Mouse (Mus musculus): ENCODE measurements around the gene Dnah7c.
"Not testable (repeated sequence)": the region's sequence is repeated elsewhere in the genome, so short reads cannot be mapped to it uniquely, and the experiment has no call there.

The Dnah7c gene

GRCm38 (mm10) chr1:46425137-46425925 lies at the start of gene Dnah7c:
Gene Dnah7c, plus strand, starts transcription at chr1:46425592.
- no peak for DNase-seq (ENCODE audit: low spot score in 2 of 2)

GRCm38 (mm10) chr1:46380641-46381040 lies 44.8 kb upstream of the Dnah7c start:
- DNase-seq (ENCODE audit: low spot score in 2 of 2): not testable (repeated sequence)

- DNase-seq (ENCODE audit: low spot score in 2 of 2): not testable (repeated sequence)
Observed at GRCm38 (mm10) chr1:46394681-46395297, 30.6 kb upstream of the Dnah7c start.

- no peak for DNase-seq (ENCODE audit: low spot score in 2 of 2)
Observed at GRCm38 (mm10) chr1:46408324-46409115, 16.9 kb upstream of the Dnah7c start.

- not testable (repeated sequence) for DNase-seq (ENCODE audit: low spot score in 2 of 2)
Observed at GRCm38 (mm10) chr1:46414798-46415197, 10.6 kb upstream of the Dnah7c start.

- not testable (repeated sequence) for DNase-seq (ENCODE audit: low spot score in 2 of 2)
Observed at GRCm38 (mm10) chr1:46416946-46417345, 8.4 kb upstream of the Dnah7c start.

- DNase-seq (ENCODE audit: low spot score in 2 of 2): not testable (repeated sequence)
Observed at GRCm38 (mm10) chr1:46418966-46419365, 6.4 kb upstream of the Dnah7c start.

- DNase-seq (ENCODE audit: low spot score in 2 of 2): no peak
Observed at GRCm38 (mm10) chr1:46428401-46428800, 3.0 kb downstream of the Dnah7c start.

- not testable (repeated sequence) for DNase-seq (ENCODE audit: low spot score in 2 of 2)
Observed at GRCm38 (mm10) chr1:46514671-46515070, 89.3 kb downstream of the Dnah7c start.

- no peak for DNase-seq (ENCODE audit: low spot score in 2 of 2)
Observed at GRCm38 (mm10) chr1:46521032-46521431, 95.6 kb downstream of the Dnah7c start.

- not testable (repeated sequence) for DNase-seq (ENCODE audit: low spot score in 2 of 2)
Observed at GRCm38 (mm10) chr1:46526537-46526936, 101.1 kb downstream of the Dnah7c start.

GRCm38 (mm10) chr1:46544812-46545421 lies 119.5 kb downstream of the Dnah7c start:
- DNase-seq (ENCODE audit: low spot score in 2 of 2): no peak

- DNase-seq (ENCODE audit: low spot score in 2 of 2): no peak
Observed at GRCm38 (mm10) chr1:46580385-46580784, 155.0 kb downstream of the Dnah7c start.

GRCm38 (mm10) chr1:46593826-46594225 lies 168.4 kb downstream of the Dnah7c start:
- DNase-seq (ENCODE audit: low spot score in 2 of 2): not testable (repeated sequence)

- DNase-seq (ENCODE audit: low spot score in 2 of 2): not testable (repeated sequence)
Observed at GRCm38 (mm10) chr1:46596343-46596742, 171.0 kb downstream of the Dnah7c start.

GRCm38 (mm10) chr1:46620331-46620730 lies 194.9 kb downstream of the Dnah7c start:
- DNase-seq (ENCODE audit: low spot score in 2 of 2): no peak

GRCm38 (mm10) chr1:46625914-46626313 lies 200.5 kb downstream of the Dnah7c start:
- DNase-seq (ENCODE audit: low spot score in 2 of 2): not testable (repeated sequence)

- DNase-seq (ENCODE audit: low spot score in 2 of 2): not testable (repeated sequence)
Observed at GRCm38 (mm10) chr1:46649821-46650220, 224.4 kb downstream of the Dnah7c start.

GRCm38 (mm10) chr1:46652721-46653120 lies 227.3 kb downstream of the Dnah7c start:
- not testable (repeated sequence) for DNase-seq (ENCODE audit: low spot score in 2 of 2)

GRCm38 (mm10) chr1:46724810-46725209 lies 299.4 kb downstream of the Dnah7c start:
- not testable (repeated sequence) for DNase-seq (ENCODE audit: low spot score in 2 of 2)

- DNase-seq (ENCODE audit: low spot score in 2 of 2): no peak
Observed at GRCm38 (mm10) chr1:46725266-46725665, 299.9 kb downstream of the Dnah7c start.

GRCm38 (mm10) chr1:46725719-46726118 lies 300.3 kb downstream of the Dnah7c start:
- DNase-seq (ENCODE audit: low spot score in 2 of 2): not testable (repeated sequence)
